Mouse (Mus musculus) adipose tissue, adult 10 weeks (tissue): Measurements from ENCODE around the gene 4930442H23Rik. TPM values are rescaled to one million over a fixed set of nuclear protein-coding genes. Genes with fewer than 3 reads are reported as not detected.

ENCODE experiments used
- polyA plus RNA-seq: library from polyadenylated mRNA; stranded (reverse); fragments of 350-450 nt; fragmentation: Illumina TruSeq; extraction: RNeasy Lipid Tissue Mini Kit (QIAGEN cat#74804); gene quantifications from one replicate; pipeline ENCODE4 v1.2.3, GENCODE M21; 2014; ENCODE audit warnings: low read depth, low replicate concordance

4930442H23Rik gene
- not detected for polyA plus RNA-seq

GRCm38 (mm10) chr10:81183805-81184204 is at the start of gene 4930442H23Rik:
4930442H23Rik (minus strand) TSS chr10:81183849.

GRCm38 (mm10) chr10:81232580-81233225 is 49.1 kb upstream of the 4930442H23Rik start, which contains the start of gene Zfr2:
Zfr2 (plus strand) TSS chr10:81233155.

DNA sequence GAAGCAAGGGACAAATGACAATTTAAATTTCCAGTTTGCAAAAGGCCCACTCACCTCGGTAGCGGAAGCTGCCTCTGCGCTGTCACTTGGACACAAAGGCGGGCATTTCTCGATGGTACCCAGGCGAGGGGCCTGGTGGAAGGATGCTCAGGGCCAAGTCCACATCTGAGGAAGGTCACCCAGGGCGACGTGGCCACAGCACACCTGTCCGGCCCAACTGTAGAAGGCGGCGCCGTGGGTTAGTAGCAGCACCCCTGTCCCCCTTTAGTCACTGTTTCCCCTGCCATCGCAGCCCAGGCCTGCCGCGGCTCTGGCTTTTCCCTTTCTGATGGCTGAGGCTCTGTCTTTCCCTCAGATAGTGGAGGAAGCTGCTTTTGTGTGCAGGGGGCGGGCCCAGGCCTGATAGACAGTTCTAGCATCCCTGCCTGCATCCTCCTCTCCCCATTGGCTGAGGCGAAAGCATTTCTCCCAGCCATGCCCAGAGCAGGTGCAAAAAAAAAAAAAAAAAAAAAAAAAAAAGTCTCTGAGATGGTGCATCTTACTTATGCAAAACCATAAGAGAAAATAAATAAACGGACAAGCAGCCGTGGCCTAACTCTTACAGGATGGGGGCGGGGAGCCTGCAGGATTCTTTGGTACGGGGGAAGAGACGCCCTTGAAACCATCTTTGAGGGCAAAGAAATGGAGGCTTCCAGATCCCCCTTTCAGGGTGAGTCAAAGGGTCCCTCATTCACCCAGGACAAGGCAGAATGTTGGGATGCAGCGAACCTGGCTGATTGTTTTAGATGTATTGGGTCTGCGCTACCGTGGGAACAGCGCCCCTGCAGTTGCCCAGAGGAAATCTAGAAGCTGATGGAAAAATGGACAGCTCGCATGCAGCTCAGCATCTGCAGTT is 47.0 kb upstream of the 4930442H23Rik start, which contains the start of gene Atcay:
TSS of gene Atcay (minus strand) at position 396 of the 895 bp plus-strand sequence.

DNA sequence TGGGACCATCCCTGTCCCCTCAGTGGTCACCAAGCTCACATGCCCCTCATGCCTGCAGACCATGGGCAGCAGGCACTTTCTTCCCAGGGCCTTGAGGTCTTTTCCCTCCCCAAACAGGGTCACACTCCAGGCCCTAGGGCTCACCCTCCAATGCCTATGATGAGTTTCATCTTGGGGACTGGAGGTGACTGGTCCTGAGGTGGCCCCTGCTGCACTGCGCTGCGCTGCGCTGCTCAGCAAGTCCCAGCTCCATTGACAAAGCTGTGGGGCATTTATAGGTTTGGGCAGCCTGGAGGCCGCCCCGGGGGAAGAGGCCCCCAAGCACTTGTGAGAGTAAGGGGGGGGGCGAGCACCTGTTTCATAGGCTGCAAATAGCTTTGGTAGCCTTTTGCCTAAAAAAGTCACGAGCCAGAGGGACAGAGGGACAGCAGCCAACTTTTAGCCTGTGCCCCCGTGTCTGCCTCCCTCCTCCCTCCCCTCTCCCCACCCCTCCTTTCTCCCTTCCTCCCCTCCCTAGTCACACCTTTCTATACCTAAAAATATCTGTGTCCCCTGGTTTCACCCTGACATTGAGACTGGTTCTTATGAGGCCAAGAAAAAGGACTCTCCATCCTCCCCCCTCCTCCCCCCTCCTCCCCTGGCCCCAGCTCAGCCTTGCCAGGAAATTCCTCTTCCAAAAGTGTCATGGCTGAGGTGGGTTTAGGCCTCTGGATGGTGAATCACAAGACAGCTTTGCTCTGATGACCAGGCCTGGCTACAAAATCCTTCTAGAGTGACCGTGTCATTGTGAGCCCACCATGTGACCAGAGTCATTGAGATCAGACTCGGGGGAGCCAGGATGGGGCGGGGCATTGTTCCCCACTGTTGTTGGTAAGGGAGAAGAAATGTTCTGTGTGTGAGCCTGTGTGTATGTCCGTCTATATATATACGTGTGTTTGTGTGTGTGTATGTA is 18.4 kb upstream of the 4930442H23Rik start, which contains the start of gene Nmrk2:
TSS of gene Nmrk2 (minus strand) at position 245 of the 952 bp plus-strand sequence.

GRCm38 (mm10) chr10:81182336-81183333 is 1.0 kb downstream of the 4930442H23Rik start, which contains the start of gene Dapk3:
Dapk3 (plus strand) TSS chr10:81183005.

DNA sequence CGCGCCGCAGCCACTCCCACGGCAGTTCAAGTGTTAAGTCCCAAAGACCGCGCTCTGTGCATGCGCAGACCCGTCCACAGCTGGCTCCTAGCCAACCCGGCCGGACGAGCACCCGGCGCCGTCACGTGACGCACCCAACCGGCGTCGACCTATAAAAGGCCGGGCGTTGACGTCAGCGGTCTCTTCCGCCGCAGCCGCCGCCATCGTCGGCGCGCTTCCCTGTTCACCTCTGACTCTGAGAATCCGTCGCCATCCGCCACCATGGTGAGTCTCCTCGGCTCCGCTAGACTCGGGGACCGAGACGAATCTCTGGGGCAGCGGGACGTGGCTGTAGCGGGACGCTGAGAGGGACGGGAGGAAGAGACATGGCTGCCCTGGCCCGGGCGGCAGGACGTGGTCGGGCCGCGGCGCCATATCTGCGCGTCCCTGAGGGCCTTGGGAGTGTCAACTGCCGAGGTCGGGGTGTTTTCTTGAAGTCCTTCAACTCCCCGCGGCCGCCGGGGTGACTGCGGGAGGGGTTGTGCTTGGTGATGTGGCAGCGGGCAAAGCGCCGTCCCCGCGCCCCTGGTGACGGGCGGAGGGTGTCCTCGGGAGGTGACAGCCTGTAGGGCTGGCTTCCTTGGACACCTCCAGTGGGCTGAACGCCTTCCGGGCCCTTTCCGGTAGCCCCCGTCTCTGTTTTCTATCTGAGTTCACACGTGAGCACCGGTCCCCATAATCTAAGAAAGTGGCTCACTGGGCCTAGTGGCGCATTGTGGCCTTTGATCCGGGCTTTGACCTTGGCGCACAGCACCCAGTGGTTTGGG is 7.0 kb downstream of the 4930442H23Rik start, which contains the start of gene Eef2:
TSS of gene Eef2 (plus strand) at position 166 of the 806 bp plus-strand sequence.

DNA sequence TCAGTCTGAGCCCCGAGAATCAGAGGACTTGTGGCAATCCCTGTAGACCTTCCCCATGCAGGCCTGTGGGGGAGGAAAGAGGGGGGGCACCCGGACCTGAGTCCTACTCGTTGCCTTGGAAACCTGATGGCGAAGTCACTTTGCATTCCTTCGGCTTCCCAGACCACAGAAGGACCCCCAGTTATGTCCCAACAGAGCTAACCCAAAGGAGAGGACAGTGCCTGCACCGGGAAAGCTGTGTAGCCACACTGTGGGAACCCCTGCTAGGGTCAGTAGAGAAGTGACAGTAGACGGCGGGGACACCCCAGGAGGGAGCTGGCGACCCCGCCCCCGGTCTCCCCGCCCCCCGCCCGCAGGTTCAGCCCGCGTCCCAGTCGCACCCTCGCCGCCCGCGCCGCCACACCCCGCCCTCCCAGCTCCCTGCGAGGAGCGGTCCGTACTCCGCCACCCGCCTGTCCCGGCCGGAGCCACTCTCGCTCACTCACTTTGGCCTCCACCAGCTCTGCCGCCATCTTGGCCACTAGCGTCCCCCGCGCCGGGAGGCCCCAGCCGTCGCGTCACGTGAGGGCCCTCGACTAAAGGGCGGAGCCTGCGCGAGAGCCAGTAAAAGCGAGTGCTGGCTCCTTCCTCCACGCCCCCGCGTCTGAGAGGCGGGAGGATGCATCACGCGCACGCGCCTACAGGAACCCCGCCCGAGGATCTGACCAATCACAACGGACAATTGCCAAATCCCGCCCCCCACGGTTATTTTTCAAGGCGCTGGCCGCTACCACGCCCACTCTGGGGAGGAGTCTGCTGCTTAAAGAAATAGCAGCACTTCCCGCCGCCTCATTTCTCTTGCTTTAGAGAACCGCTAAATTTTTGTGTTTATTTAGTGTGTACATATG is 16.2 kb downstream of the 4930442H23Rik start, which contains the start of gene Pias4:
TSS of gene Pias4 (minus strand) at position 724 of the 887 bp plus-strand sequence.

DNA sequence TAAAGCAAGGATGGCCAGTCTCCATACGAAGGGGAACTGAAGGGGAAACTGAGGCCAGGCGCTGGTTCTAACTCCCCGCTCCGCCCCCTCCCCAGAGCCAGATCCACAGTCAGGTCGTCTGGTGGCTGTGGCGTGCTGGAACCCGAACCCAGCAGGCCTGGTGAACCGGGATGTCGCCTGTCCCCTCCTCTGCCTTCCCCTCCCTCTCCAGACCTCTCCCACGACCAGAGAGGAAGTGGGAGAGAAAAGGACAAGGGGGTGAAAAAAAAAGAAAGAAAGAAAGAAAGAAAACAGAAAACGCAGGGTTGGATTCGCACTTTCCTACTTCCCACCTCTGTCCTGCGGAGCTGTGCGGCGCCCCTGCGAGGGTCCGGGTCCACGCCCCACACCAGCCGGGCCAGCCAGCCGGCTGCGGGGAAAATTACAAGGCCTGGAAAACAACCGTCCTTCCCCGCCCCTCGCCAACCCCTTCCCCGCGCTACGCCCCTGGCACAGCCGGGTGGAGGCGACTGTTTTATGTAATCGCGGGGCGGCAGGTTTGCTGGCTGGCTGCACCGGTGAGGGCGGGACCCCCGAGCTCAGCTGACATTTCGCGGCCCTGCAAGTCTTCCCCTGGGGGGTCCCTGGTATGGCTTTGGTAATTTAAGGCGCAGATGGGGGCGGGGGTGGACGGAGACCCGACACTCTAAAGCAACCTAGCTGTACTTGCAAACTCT is 48.5 kb downstream of the 4930442H23Rik start, which contains the start of gene Zbtb7a:
TSS of gene Zbtb7a (plus strand) at position 255 of the 716 bp plus-strand sequence.

Other genes with a start within 250 kb of the 4930442H23Rik start
- gene Gng7, start 168.9 kb downstream of the 4930442H23Rik start, polyA plus RNA-seq: 5.7 TPM
- not detected for gene Diras1, start 158.2 kb downstream of the 4930442H23Rik start, polyA plus RNA-seq
- 17.6 TPM for gene Slc39a3, start 146.4 kb downstream of the 4930442H23Rik start, polyA plus RNA-seq
- gene Sgta, start 123.7 kb downstream of the 4930442H23Rik start, polyA plus RNA-seq: 94.7 TPM
- 18.0 TPM for gene Thop1, start 113.8 kb downstream of the 4930442H23Rik start, polyA plus RNA-seq
- gene Creb3l3, start 85.0 kb downstream of the 4930442H23Rik start, polyA plus RNA-seq: 0.15 TPM
- 98.4 TPM for gene Map2k2, start 77.9 kb downstream of the 4930442H23Rik start, polyA plus RNA-seq
- 26.5 TPM for gene Zbtb7a, start 48.6 kb downstream of the 4930442H23Rik start, polyA plus RNA-seq
- gene Pias4, start 15.9 kb downstream of the 4930442H23Rik start, polyA plus RNA-seq: 23.4 TPM
- 1,511 TPM for gene Eef2, start 7.2 kb downstream of the 4930442H23Rik start, polyA plus RNA-seq
- 50.3 TPM for gene Dapk3, start 844 bp downstream of the 4930442H23Rik start, polyA plus RNA-seq
- gene Nmrk2, start 18.2 kb upstream of the 4930442H23Rik start, polyA plus RNA-seq: not detected
- not detected for gene Atcay, start 47.0 kb upstream of the 4930442H23Rik start, polyA plus RNA-seq
- 11.6 TPM for gene Zfr2, start 49.3 kb upstream of the 4930442H23Rik start, polyA plus RNA-seq
- 2.8 TPM for gene Matk, start 69.1 kb upstream of the 4930442H23Rik start, polyA plus RNA-seq
- gene Mrpl54, start 83.1 kb upstream of the 4930442H23Rik start, polyA plus RNA-seq: 87.0 TPM
- 47.8 TPM for gene Apba3, start 83.1 kb upstream of the 4930442H23Rik start, polyA plus RNA-seq
- gene Tjp3, start 107.7 kb upstream of the 4930442H23Rik start, polyA plus RNA-seq: 24.4 TPM
- 44.2 TPM for gene Pip5k1c, start 109.1 kb upstream of the 4930442H23Rik start, polyA plus RNA-seq
- 18.5 TPM for gene Cactin, start 137.3 kb upstream of the 4930442H23Rik start, polyA plus RNA-seq
- 2.7 TPM for gene Tbxa2r, start 144.9 kb upstream of the 4930442H23Rik start, polyA plus RNA-seq
- 1.1 TPM for gene Gipc3, start 159.4 kb upstream of the 4930442H23Rik start, polyA plus RNA-seq
- gene Hmg20b, start 166.6 kb upstream of the 4930442H23Rik start, polyA plus RNA-seq: 63.1 TPM
- 22.3 TPM for gene Mfsd12, start 173.6 kb upstream of the 4930442H23Rik start, polyA plus RNA-seq
- gene 4930404N11Rik, start 182.0 kb upstream of the 4930442H23Rik start, polyA plus RNA-seq: 2.1 TPM
- 22.5 TPM for gene Fzr1, start 194.7 kb upstream of the 4930442H23Rik start, polyA plus RNA-seq
- gene Dohh, start 200.6 kb upstream of the 4930442H23Rik start, polyA plus RNA-seq: 66.8 TPM
- gene Gm48551, start 200.6 kb upstream of the 4930442H23Rik start, polyA plus RNA-seq: 2.8 TPM
- 1.7 TPM for gene Gm48552, start 205.2 kb upstream of the 4930442H23Rik start, polyA plus RNA-seq
- gene Smim24, start 209.2 kb upstream of the 4930442H23Rik start, polyA plus RNA-seq: 53.6 TPM